Mouse (Mus musculus): Measurements from ENCODE around the gene Smim17.
"Not testable (repeated sequence)": the region's sequence is repeated elsewhere in the genome, so short reads cannot be mapped to it uniquely, and the experiment has no call there.

The Smim17 gene

GRCm38 (mm10) chr7:6397996-6398975 lies at the start of gene Smim17:
Gene Smim17, plus strand, starts transcription at chr7:6398715.
- peak; percentile 70 for DNase-seq (ENCODE audit: low read depth)

- DNase-seq (ENCODE audit: low read depth), result no peak
Observed at GRCm38 (mm10) chr7:6358121-6358520, 40.4 kb upstream of the Smim17 start.

GRCm38 (mm10) chr7:6358937-6359590 lies 39.5 kb upstream of the Smim17 start:
- DNase-seq (ENCODE audit: low read depth), result peak; percentile 89

GRCm38 (mm10) chr7:6360477-6361060 lies 37.9 kb upstream of the Smim17 start:
- DNase-seq (ENCODE audit: low read depth), result no peak

- DNase-seq (ENCODE audit: low read depth), result no peak
Observed at GRCm38 (mm10) chr7:6361756-6362155, 36.8 kb upstream of the Smim17 start.

GRCm38 (mm10) chr7:6362268-6363046 lies 36.1 kb upstream of the Smim17 start:
- DNase-seq (ENCODE audit: low read depth), result peak; percentile 100

- DNase-seq (ENCODE audit: low read depth), result peak; percentile 95
Observed at GRCm38 (mm10) chr7:6363047-6363488, 35.4 kb upstream of the Smim17 start, which contains the start of gene Zfp78. Gene Zfp78, plus strand, starts transcription at chr7:6363280.

GRCm38 (mm10) chr7:6364761-6365160 lies 33.8 kb upstream of the Smim17 start:
- no peak for DNase-seq (ENCODE audit: low read depth)

GRCm38 (mm10) chr7:6367185-6367584 lies 31.3 kb upstream of the Smim17 start:
- DNase-seq (ENCODE audit: low read depth), result no peak

- DNase-seq (ENCODE audit: low read depth), result not testable (repeated sequence)
Observed at GRCm38 (mm10) chr7:6368146-6368545, 30.4 kb upstream of the Smim17 start.

GRCm38 (mm10) chr7:6369460-6369859 lies 29.1 kb upstream of the Smim17 start:
- no peak for DNase-seq (ENCODE audit: low read depth)

GRCm38 (mm10) chr7:6372993-6373392 lies 25.5 kb upstream of the Smim17 start:
- no peak for DNase-seq (ENCODE audit: low read depth)

GRCm38 (mm10) chr7:6378441-6378840 lies 20.1 kb upstream of the Smim17 start:
- no peak for DNase-seq (ENCODE audit: low read depth)

GRCm38 (mm10) chr7:6381431-6381830 lies 17.1 kb upstream of the Smim17 start:
- DNase-seq (ENCODE audit: low read depth), result no peak

- DNase-seq (ENCODE audit: low read depth), result peak; percentile 97
Observed at GRCm38 (mm10) chr7:6383044-6383455, 15.5 kb upstream of the Smim17 start, which contains the start of gene Zfp28. Gene Zfp28, plus strand, starts transcription at chr7:6383295.

GRCm38 (mm10) chr7:6384011-6384410 lies 14.5 kb upstream of the Smim17 start:
- no peak for DNase-seq (ENCODE audit: low read depth)

GRCm38 (mm10) chr7:6386995-6387394 lies 11.5 kb upstream of the Smim17 start:
- no peak for DNase-seq (ENCODE audit: low read depth)

- DNase-seq (ENCODE audit: low read depth), result no peak
Observed at GRCm38 (mm10) chr7:6388971-6389370, 9.5 kb upstream of the Smim17 start.

- DNase-seq (ENCODE audit: low read depth), result no peak
Observed at GRCm38 (mm10) chr7:6389449-6389848, 9.1 kb upstream of the Smim17 start.

- peak; percentile 99 for DNase-seq (ENCODE audit: low read depth)
Observed at GRCm38 (mm10) chr7:6410043-6410442, 11.5 kb downstream of the Smim17 start, which contains the start of gene Gm20715. Gene Gm20715, plus strand, starts transcription at chr7:6410277.

GRCm38 (mm10) chr7:6414626-6415441 lies 16.3 kb downstream of the Smim17 start:
- DNase-seq (ENCODE audit: low read depth), result no peak
